Mouse (Mus musculus): ENCODE data around the gene Wap.

Wap gene
- long read RNA-seq, experiment 1: 0 reads
- long read RNA-seq, experiment 2: 0 reads

DNA sequence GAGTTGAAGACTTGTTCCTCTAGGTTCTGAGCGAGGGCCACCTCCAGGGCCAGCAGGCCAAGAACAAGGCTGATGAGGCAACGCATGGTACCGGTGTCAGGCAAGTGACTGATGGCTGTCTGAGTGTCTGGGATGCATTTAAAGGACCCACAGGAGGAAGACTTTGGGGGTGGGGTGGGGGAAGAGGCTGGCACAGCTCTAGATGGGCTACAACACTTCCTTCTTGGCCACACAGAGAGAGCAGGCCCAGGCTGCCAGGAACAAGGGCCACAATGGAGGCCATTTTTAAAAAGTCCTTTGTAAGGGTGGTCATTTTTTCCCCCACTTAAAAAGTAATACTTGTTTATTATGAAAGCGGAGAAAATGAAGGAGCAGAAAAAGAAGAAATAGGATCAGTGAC, at the start of gene Wap:
Gene Wap, minus strand, starts transcription at position 101 of the 400 bp plus-strand sequence.
- intact Hi-C loops (cut with DNase I): no loop called here

GRCm38 (mm10) chr11:6684741-6685140, 46.3 kb upstream of the Wap start:
- intact Hi-C loops (cut with DNase I): no loop called here

- intact Hi-C loops (cut with DNase I): no loop called here
Observed at GRCm38 (mm10) chr11:6680397-6680818, 42.0 kb upstream of the Wap start.

DNA sequence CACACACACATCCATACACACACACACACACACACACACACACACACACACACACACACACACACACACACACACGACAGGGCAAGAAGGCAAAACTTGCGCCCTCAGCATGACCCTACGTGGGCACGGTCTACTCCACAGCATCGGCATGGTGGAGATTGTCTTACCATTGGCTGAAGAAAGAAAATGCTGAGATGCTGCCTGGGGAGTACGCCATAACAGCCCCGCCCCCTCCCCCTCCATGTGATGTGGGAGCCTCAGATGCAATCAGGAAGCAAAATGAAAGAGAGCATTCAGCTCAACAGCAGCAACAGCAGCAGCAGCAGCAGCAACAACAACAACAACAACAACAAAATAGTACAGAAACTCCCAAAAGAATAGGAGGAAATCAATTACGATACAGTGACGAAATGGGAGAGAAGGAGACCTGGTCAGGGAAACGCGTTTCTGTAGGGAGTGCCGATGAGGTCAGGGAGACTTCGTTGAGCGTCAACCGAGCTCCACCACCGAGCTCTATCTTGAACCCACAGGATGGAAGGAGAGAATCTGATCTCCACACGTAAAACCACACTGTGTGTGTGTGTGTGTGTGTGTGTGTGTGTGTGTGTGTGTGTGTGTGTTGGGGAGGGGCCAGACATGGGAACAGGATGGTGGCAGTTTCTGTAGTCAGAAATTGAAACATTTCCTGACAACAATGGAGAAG, 41.4 kb upstream of the Wap start:
- intact Hi-C loops (cut with DNase I): loop anchor here (5.0 kb wide), 1 partner anchor 87 kb away; no protein-coding TSS in a partner anchor

- intact Hi-C loops (cut with DNase I): loop anchor here (5.0 kb wide), 1 partner anchor 90 kb away; no protein-coding TSS in a partner anchor
Observed at GRCm38 (mm10) chr11:6677530-6677929, 39.1 kb upstream of the Wap start.

- intact Hi-C loops (cut with DNase I): loop anchor here (5.0 kb wide), 1 partner anchor 91 kb away; no protein-coding TSS in a partner anchor
Observed at GRCm38 (mm10) chr11:6676641-6677040, 38.2 kb upstream of the Wap start.

DNA sequence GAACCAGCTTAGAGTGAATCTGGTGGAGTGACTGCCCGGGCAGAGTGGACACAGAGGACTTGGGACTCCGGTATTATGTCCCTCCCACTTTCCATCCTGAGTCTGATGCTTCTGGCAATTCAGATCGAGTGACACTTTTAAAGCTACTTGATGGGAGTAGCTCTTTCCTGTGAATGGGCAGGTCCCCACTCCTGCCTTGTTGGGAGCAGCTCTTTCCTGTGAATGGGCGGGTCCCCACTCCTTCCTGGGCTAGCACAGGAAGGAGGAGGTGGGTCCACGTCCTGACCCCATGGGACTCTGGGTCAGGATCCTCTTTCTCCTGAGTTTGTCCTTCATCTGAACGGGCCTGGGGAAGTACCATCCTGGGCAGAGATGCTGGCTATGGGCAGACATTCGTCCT, 37.0 kb upstream of the Wap start:
- intact Hi-C loops (cut with DNase I): loop anchor here (5.0 kb wide), 1 partner anchor 92 kb away; no protein-coding TSS in a partner anchor

DNA sequence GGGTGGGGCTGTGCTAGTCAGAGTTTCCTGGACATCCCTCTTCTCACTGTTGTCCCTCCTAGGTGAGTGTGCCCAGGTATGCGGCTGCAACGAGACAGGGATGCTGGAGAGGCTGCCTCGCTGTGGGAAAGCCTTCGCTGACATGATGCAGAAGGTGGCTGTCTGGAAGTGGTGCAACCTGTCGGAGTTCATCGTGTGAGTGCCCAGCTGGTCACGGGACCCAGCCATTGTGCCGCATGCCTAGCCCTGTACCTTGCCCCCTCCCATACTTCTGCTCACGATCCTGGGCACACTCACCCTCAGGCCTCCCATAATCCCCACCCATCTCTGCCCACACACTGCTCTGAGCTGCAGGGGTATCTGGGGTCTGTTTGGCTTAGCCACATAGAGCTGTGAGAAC, 36.3 kb upstream of the Wap start:
- intact Hi-C loops (cut with DNase I): loop anchor here (5.0 kb wide), 1 partner anchor 93 kb away; no protein-coding TSS in a partner anchor

DNA sequence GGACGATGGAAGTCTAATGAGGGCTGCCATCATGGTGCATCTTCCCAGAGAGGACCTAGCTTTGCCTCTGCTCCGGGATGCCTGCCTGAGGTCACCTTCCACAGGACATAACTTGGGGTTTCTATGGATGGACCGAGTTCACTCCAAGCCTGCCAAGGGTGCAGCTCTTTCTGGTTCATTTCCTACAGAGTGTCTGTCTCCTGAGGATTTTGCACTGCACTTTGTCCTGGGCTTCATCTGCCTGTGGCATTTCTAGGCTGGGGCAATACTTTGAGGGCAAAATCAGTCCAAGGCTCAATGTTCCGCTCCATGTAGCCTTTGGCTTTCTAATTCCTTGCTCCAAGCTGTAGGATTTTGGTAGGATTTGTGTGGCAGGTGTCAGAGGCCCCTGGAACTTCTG, 32.4 kb upstream of the Wap start:
- intact Hi-C loops (cut with DNase I): no loop called here

DNA sequence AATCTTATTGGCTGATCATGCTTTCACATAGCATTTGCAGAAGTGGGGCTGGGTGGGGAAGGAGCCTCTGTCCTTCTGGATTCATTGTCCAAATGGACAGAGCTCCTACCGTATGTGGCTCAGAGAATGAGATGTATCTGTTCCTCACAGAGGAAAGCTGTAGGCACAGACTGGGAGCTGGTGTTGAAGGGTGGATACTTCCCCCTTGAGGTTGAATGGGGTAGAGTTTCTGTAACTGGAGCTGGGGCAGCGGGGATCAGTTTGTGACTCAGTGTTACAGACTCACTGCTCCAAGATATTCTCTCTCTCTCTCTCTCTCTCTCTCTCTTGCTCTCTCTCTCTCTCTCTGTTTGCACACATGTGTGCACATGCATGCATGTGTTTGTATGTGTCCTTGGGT, 31.6 kb upstream of the Wap start:
- intact Hi-C loops (cut with DNase I): no loop called here

DNA sequence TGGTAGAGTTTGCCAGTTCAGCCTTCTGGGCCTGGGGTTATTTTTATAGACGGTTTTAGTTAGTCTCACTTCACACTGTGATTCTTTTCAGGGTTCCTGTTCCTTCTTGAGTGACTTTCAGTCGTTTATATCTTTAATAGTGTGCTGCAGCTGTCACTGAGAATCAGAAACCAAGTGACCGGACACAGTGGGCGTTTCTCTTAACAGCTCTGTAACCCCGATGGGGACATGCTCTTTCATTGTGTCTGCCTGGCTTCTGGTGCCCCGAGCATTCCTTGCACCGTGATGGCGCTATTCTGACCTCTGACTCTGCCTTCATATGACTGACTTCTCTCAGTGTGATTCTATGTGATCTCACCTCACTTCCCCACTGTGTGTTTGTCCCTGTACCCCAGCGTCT, 30.6 kb upstream of the Wap start:
- intact Hi-C loops (cut with DNase I): no loop called here

DNA sequence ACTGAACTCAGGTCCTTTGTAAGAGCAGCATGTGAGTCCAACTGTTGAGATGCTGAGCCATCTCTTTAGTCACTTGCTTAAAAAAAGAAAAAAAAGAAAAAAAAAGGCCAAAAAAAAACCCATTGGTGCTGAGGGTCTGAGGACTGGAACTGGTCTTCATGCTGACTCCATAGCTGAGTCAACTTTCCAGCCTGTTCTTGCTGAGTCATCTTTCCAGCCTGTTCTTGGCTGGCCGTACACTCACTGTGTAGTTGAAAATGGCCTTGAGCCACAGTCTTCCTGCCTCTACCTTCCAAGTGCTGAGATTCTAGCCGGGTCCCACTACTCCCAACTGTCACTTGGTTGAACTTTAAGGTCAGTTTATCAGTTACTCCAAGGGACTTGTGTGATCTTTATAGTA, 28.2 kb upstream of the Wap start:
- intact Hi-C loops (cut with DNase I): no loop called here

DNA sequence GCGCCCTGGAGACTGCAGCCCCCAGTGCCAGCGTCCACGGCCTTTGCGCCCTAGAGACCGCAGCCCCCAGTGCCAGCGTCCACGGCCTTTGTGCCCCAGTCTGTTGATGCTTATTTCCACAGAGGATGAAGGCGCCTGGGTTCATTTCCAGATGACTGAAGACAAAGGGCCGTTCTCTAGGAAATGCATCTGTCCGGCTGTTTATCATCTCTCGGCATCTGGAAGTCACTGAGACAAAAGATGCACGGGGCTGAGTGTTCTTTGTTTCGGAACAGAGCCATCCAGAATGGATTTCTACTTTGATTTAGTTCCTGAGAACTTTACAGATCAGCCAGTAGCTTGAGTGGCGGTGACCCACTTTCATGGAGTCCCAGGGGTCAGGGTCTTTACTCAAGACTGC, 22.8 kb upstream of the Wap start:
- intact Hi-C loops (cut with DNase I): no loop called here

DNA sequence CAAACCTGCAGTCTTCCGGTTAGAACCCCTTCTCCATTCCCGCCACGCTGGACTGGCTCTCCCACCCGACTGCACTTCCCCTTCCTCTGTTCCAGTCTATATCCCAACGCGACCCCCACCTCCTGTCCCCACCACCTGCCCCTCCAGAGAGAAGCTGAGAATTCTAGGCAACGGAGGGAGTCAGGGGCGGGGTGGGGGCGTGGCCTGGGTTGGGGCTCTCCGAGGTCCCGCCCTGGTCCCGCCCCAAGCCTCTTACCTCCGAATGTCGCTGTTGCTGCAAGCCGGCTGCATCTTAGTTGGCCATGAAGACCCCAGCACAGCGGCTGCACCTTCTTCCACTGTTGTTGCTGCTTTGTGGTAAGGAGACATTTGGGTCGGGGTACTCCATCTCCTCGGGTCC, 19.8 kb upstream of the Wap start, which contains the start of gene Ramp3:
Gene Ramp3, plus strand, starts transcription at position 251 of the 400 bp plus-strand sequence.
- intact Hi-C loops (cut with DNase I): loop anchor here (5.0 to 10.0 kb wide), 2 partner anchors 49 to 507 kb away; no protein-coding TSS in a partner anchor

- intact Hi-C loops (cut with DNase I): loop anchor here (1.0 to 10.0 kb wide), 3 partner anchors 52 to 510 kb away; no protein-coding TSS in a partner anchor
Observed at GRCm38 (mm10) chr11:6654903-6655302, 16.5 kb upstream of the Wap start.

GRCm38 (mm10) chr11:6652978-6653377, 14.5 kb upstream of the Wap start:
- intact Hi-C loops (cut with DNase I): loop anchor here (10.0 kb wide), 1 partner anchor 512 kb away; no protein-coding TSS in a partner anchor

- intact Hi-C loops (cut with DNase I): loop anchor here (10.0 kb wide), 1 partner anchor 514 kb away; no protein-coding TSS in a partner anchor
Observed at GRCm38 (mm10) chr11:6650519-6650918, 12.1 kb upstream of the Wap start.

- intact Hi-C loops (cut with DNase I): no loop called here
Observed at GRCm38 (mm10) chr11:6647831-6648724, 9.6 kb upstream of the Wap start.

- intact Hi-C loops (cut with DNase I): no loop called here
Observed at GRCm38 (mm10) chr11:6644566-6644965, 6.1 kb upstream of the Wap start.

DNA sequence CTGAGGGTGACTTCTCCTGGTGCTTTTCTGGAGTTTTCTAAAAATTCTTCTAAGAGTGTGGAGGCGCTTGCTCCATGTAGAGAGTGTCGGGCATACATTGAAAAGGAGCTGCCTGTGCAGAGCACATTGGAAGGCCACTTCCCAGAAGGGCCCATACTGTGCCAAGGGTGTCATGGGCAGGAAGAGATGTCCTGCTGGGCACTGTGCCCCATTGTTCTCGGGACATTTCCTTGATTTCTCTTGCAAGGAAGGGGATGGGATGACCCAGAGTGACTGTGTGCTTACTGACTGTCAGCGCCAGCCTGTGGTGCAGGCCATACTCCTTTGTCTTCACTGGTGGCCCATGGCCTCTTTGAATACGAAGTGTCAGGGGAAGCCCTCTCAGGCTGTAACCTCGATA, 635 bp upstream of the Wap start:
- intact Hi-C loops (cut with DNase I): no loop called here

DNA sequence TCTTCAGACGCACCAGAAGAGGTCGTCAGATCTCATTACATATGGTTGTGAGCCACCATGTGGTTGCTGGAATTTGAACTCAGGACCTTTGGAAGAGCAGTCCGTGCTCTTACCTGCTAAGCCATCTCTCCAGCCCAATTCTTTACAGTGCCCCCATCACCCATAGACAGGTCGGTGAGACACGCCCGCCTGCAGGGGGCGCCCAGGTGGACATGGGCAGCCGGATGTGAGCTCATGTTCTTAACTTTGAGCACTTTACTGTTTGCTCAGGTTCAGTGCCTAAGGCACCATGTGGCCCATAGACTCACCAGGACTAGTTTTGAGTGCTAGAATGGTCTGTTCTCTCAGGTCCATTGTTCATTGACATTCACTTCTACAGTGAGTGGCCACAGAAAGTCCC, 2.3 kb downstream of the Wap start:
- intact Hi-C loops (cut with DNase I): no loop called here

GRCm38 (mm10) chr11:6629655-6630054, 8.8 kb downstream of the Wap start:
- intact Hi-C loops (cut with DNase I): loop anchor here (10.0 kb wide), 1 partner anchor 165 kb away; no protein-coding TSS in a partner anchor

Measured in adrenal gland (tissue).